Mouse (Mus musculus): ENCODE data around the gene Atp8a1. TPM values are rescaled to one million over a fixed set of nuclear protein-coding genes. Genes with fewer than 3 reads are reported as not detected.
A peak's percentile ranks its signal among the peaks of the same experiment; 100 is the strongest.

The Atp8a1 gene
- polyA plus RNA-seq (2017; shearing (Covaris generic)), result 10 to 100 TPM; 10.6 to 12.2 TPM

DNA sequence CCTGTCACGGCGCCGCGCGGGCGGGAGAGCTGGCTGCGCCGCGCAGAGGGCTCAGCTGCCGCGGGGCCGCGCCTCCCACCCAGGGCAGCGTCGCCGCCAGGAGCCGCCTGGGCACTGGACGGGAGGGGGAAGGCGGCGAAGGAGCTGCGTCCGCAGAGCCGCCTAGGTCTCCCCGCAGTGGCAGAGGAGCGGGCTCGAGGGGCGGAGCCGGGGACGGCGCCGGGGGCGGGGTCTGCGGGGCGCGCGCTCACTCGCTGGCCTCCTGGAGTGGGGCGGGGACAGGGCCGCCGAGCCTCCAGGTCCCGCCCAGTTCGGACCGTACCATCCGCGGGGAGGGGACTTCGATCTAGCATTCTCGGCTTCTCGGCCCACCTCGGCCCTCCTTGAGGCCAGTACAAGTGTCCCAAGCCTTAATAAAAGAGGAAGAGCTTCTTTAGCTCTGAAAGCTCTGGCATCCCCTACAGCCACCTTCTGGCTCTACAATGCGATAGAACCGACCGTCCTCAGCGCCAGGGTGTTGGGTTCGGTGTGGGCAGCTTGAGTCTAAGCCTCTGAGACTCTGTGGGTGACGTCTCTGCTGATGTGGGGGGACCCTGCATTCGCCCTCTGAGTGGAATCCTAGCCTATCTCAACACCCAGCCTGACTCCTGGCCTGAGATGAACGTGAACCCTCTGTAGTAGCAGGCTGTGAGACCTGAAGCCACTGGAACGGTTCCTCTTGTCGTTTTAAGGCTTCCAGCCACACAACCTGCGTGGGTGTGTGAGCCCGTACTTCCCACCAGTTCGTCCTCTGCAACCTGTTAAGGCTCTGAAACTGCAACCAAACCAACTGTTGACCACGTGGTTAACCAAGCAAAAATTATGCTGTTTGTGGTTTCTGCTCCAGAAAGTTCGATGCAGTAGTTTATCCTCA is at the start of gene Atp8a1:
Gene Atp8a1 (minus strand): TSS at position 182 of the 913 bp plus-strand sequence.
- peak; percentile 84 for ATAC-seq

DNA sequence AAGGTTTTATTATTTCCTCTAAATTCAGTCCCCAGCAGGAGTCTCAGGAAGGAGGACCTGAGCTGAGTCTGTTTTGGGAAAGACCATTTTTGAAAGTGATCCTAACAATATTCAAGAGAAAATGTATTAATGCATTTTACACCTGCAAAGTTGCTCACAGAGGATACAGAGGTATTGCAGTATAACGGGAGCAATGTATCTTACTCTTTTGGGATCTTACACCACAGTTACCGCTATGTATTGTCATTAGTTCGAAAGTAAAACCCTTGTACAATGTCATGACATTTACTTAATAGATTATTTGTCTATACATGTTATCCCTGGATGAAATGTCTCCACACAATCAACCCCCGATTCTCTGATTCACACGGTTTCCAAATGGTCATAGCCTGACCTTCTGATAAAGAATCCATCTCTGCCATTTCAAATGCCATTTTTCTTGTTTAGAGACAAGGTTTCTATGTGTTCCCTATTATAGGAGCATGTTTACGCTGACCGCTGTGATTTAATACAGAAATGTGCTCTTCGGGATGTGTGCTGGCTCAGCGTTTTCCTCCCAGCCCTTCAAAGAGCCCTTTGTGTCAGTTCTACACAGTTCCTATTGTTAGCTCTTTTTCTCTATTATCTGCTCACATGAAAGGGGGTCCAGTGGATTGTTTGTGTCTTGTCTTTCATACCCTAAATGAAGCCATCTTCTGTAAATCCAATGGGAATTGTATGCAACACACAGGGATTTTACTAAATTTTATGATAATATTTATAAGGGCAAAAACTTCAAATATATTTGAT is 37.4 kb upstream of the Atp8a1 start:
- ATAC-seq, result no peak

DNA sequence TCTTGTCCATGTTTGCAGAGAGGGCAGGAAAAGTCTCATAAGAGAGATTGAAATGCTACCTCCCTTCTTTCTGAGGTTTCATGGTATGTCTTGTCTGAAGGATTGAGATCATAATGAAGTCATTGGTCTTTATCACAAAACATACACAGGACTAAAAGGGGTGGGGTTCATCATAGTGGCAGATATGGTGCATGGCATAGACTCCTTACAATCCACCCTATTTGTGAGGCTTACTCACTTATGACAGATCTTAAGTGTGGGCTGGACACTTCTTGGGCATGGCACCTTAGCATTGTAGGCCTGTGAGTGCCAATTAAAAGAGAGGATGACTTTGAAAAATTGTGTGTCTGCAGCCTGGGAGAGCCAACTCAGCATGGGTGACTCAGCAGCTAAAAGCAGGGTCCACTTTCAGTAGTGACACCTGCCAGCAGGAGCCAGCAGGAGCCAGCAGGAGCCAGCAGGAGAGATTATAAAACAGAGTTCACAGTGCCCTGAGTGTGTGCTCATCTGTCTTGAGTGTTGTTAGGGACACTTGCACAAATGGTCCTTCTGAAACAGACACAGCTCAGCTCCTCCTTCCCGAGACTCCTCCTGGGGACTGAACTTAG is 36.4 kb upstream of the Atp8a1 start:
- ATAC-seq, result no peak

DNA sequence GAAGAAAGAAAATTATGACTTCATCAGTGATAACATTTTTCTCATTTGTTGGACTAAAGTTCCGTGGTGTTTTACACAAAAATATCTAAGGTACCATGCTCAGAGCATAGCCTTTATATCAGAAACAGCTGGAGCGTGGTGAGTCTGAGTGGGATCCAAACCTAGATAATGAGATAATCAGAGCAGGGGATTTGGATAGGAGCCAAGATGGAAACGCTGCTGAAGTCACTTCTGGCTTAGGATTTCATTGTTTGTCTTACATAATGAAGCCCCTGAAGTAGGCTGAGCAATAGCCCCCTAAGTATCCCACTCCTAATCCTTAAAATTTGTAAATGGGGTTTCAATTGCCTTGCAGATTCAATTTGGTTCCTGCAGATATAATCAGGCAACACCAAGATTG is 24.2 kb upstream of the Atp8a1 start:
- no peak for ATAC-seq

DNA sequence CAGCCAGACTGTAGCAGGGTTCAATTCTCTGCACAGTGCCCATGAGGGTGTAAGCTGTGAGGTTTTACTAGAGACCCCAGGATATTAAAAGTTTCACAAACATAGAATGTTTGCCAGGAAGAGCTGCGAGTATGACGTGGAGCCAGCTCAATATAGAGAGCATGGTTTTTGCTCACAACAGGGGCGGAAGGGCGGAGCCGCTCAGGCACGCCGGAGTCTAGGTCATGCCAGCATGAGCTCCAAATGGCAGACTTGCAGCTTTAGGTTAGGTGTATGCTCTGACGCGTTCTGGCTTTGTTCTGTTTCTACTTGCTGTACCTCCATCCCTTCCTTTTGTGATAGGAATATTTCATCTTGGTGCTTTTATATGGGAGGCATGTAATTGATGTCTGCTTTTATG is 19.0 kb upstream of the Atp8a1 start:
- peak; percentile 45 for ATAC-seq

DNA sequence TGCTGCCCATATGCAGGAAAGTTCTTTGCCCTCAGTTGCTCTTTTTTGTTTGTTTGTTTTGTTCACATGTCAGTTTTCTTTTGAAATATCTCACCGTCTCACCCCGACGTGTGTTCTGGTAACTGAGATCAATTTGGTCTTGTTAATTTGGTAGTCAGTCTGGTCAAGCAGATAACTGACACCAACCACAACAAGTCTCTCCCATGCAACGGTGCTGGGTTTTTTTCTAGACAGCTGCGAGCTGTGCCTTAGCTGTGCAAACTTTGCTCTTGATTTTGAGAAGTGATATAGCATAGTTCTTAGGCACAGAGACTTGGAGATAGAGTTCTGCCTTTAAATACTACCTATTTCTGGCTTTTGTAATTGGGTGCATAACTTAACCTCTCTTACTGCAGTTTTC is 18.4 kb upstream of the Atp8a1 start:
- no peak for ATAC-seq

DNA sequence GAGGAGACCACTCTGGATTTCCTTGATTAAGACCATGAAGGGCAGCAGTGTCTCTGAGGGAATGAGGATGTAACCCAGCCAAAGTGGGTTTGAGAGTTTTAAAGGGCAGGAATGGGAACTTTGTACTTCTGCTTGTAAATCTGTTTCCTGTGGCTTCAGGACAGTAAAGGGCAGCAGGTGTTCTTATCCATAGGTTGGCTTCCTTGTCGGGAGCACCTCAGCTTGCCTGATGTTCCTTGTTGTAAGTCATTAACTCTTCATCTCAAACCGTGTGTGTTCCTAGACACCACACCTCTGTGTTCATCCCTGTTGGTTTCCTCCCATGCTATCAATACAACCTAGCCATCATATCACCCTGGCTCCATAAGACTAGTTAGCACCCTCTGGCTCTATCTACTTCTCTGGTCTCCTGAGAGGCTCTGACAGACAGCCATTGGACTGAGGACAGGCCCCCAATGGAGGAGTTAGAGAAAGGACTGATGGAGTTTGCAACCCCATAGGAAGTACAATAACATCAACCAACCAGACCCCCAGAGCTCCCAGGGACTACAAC is 17.4 kb upstream of the Atp8a1 start:
- ATAC-seq, result no peak

DNA sequence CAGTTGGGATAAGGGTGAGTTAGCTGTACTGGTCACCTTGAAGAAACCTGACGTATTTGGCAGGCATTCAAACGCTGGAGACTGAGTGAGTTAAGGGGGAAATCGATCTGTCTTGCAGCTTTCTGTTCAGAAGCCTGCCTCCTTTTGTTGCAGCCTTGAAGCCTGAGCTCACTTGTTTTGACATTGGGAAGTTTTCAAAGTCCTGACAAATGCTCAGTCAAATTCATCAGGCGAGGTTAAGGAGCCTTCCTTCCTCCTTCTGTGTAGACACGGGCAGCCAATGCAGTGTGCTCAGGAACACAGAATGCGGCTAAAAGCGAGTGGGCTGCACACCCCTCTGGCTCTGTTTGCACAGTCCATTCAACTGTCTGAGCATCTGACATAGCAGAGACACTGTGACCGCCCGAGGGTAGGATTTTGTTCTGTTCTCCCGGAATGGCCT is 16.7 kb upstream of the Atp8a1 start:
- no peak for ATAC-seq

DNA sequence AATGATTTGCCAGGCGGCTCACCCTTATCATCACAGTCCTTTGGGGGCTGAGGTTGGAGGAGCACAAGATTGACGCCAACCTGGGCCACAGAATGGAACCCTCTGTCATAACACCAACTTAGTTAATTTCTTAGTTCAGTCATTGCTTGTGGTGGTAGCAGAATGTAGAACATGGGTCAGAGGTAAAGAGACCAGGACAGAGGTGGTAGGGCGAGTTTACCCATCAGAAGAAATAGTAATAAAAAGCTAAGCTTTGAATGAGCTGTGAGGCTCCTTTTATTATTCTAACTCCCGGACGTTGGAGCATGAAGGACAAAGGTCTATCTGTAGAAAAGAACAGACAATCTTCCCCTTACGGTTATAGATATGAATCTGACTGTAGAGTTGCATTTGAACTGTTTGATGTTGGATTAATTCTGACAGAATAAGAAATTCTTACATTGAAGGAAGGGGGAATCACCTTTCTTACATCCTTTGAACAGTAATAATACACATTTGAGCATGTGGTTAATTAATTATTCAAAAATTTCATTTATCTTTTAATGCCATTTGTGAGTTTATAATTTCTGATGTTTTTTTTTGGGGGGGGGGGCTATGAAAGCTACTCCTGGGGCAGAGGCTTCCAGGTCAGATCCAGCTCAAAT is 7.9 kb upstream of the Atp8a1 start:
- ATAC-seq, result peak; percentile 64

DNA sequence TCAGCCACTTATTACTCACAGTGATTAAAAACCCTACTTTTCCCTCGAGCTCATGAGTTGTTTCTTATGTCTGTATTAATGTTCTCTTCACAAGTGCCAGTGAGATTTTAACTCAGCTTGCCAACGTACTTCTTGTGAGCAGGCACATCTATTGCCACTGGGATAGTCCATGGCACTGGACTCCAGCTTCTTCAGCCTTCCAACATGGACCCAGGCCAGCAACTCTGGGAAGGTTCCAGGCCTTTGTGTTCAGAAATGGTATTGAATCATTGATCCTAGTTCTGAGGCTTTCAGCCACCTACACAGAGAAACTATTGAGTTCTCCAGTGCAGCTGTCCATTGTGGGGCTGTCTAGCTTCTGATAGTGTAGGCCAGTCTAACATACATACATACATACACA is 5.6 kb upstream of the Atp8a1 start:
- no peak for ATAC-seq

DNA sequence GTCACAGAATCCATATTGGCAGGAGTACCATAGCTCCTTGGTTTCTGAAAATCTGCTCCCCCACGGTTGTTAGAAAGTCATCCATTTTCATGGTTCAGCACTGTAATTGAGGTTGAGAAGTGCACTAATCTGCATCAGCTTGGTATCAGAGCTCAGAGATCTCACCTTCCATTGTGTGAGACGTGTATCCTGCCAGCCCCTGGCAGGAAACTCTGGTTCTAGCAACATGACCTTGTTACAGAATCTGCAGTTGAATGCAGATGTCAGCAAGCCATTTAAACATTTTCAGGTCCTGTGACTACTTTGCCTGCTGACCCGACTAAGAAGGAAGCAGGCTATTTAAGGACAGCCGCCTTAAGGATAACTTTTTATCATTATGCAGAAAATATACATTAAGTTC is 2.2 kb upstream of the Atp8a1 start:
- no peak for ATAC-seq

DNA sequence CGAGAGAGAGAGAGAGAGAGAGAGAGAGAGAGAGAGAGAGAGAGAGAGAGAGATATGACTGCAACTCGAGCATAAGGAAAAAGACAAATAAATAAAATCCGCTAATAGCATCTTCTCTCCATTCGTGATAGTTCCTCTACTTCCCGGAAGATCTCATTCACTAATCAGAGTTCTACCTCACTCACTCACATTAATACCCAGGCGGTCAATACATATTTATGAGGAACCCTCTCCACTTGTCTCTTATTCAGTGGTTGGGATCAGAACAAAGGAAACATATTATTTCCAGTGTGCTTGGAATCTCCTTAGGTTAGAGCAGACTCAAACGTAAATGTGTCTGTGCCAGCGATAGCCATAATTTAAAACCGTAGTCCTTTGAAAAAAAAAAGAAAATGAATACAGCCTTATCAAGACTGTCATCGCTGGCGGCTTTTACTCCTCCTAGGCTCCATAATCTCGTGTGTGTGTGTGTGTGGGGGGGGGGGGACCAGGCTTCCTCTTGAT is 1.3 kb upstream of the Atp8a1 start:
- ATAC-seq, result no peak

DNA sequence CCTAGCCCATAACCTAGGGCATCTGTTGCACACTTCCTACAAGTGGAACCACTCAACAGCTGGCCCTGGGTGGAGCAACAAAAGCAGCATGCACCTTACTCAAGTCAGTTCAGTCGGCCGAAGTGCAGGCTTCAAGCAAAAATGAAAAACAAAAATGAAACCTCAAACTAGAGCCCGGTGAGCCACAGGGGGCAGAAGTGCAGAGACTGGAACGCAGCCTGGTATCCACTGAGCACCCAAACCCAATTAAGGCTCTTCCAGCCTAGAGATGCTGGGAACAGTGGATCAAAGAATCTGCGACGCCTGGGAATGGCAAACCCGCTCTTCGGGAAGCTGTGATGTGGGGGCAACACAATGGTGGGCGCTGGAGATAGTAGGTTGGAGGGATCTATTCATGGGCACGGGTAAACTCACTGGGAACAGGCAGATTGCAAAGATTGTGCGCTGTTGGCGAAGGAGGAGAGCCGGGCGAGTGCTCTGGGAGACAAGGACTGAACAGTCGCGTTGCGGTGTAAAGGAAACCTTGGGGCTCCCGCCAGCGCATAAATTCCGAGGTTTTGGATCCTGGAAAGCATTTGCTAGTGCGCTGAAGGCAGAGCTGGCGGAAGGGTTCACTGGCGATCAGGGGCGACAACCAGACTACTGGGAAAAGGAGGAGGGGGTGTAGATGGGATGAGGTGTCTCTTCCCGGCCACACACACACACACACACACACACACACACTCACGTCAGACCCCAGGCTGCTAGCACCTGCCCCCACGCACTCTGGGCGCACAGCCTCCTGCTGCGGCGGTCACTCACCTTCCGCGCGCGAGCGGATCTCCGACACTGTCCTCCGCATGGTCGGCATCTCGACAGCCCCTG is 641 bp downstream of the Atp8a1 start:
- peak; percentile 41 for ATAC-seq

DNA sequence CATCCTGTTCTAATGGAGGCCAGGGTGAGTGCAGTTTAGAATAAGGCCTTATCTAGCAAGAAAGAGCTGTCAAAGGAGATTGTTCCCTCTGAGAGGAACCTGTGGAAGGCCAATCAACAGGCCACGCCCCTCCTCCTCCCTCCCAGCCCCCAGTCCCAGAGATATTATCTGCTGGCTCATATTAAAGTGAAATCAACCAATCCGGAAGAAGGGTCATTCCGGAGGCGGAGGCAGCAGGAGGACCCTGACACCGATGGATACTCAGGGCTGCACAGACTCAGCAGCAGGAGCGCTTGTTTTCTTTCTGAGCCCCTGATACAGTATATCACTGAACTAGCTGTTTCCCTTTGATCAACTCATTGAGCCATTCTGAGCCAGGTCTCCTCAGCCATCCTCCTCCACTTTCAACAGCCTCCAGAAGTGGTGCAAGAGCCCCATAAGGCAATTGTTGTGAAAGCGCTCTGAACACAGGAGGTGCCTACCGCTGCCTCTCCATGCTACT is 2.0 kb downstream of the Atp8a1 start:
- no peak for ATAC-seq

DNA sequence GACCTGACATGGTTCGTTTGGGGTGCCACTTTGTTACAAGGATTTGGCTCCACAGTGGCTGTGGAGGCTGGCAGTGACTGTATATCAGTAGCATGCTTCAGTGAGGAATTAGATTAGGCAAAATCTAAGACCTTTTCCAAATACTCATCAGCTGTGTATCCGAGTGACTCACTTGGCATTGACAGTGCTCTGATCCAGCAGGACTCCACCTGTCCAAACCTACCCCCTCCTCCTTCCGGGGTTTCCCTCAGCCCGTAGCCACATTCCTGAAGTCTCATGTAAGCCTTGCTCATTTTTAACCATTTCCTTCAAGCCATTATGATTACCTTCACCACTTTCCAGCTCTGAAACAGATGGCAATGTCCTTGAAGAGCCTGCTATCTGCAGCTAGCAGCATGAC is 3.2 kb downstream of the Atp8a1 start:
- no peak for ATAC-seq

DNA sequence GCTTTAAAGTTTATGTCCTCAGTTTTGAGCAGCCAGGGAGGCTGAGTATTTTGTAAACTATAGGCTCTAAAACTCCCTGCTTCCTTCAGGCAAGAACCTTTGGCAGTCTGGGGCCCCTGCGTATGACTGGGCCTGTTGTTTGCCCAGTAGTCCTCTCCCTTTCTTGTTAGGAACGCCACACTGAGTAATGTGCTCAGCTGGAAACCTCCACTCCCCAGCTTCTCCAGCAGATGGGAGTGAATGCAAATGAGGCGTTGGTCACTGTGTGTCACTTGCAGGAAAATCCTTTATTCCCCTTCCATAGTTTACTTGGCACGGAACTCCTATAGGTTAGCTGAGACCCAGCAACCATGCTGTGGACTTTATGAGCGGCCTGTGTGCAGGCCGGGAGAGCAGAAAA is 4.9 kb downstream of the Atp8a1 start:
- ATAC-seq, result no peak

DNA sequence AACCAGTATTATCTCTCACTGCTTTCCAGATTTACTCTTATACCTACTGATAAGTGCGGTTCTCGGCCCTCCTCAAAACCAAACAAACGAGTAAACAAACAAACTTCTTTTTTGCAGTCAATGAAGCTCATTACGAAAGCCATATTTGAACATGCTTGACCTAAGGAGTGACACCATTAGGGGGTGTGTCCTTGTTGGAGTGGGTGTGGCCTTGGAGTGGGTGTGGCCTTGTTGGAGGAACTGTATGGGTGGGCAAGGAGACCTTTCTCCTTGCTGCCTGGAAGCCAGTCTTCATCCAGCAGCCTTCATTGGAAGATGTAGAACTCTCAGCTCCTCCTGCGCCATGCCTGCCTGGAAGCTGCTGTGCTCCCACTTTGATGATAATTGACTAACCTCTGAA is 13.4 kb downstream of the Atp8a1 start:
- ATAC-seq, result no peak

DNA sequence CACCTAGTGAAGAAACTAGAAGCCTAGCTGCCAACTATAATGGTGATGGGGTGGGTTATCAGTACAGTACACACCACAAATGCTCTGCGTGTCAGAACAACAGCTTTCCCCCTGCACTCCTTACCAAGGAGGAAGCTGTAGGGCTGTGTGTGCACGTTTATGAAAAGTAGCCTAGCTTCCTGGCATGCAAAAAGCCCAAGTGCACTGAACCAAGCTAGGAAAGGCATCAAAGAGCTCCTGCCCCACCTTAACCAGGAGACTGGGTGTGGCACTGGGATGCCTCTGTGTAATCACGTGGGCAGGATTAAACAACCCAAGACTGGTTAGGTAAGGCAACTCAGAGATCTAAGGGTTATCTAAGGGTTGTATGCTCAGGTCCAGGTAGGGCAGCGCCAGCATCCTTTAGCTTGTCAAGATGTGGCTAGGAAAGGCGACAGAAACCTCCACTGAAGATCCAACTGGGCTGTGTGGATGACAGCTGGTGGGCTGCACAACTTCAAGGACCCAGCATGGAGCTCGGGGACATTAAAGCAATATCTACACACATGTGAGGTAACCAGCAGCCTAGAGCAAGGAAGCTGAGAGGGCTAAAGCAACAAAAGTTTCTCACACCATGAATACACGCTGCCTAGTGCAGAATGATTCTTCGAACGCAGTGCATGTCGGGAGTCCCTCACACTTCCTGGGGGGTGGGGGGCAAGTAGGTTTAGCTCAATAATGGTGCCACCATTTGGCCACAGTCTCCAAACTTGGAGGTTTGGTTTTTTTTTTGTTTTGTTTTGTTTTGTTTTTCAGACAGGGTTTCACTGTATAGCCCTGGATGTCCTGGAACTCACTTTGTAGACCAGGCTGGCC is 15.7 kb downstream of the Atp8a1 start:
- ATAC-seq, result peak; percentile 61

DNA sequence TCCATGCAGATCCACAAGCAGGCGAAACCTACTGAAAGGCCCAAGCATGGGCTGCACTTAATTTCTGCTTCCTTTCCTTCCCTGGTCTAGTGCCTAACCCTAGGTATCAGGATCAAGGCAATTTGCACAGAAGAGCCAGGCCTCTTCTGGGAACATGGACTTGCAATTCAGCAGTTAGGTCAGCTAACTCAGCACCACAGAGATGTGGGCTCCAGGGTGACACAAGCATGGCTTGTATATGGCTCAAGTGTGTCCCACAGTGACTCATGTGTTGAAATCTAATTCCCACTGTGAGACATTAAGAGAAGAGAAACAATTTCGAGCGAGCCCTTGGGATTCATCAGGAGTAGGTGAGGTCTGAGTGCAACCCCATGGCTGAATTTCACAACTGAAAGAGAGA is 18.9 kb downstream of the Atp8a1 start:
- no peak for ATAC-seq

DNA sequence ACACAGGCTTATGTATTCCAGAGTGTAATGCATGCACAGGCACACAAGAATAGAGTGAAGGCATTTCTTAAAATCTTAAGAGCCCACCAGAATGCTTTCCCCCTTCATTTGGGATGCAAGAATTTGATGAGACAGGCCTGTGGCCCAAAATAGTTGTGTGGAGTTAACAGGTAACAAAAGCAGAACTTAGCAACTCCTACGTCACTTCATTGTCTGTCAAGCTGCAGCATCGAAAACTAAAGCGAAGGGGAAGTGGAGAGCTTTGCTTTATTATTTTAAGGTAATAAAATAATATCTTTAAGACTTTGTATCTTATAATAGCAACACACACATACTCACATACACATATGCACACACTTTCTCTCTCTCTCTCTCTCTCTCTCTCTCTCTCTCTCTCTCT is 20.3 kb downstream of the Atp8a1 start:
- ATAC-seq, result no peak

Data from CD4-positive, CD25-positive, alpha-beta regulatory T cell, adult 4 months (primary cell).